Mouse (Mus musculus) lung, postnatal 0 days (tissue): ENCODE results near the gene Flt4.

Source experiments
- CTCF ChIP-seq: IDR thresholded peaks from 2 replicates; pipeline ENCODE4 v1.5.1; 2016; ENCODE audit warnings: antibody characterized with exemption, mild to moderate bottlenecking
- EP300 ChIP-seq: IDR thresholded peaks from 2 replicates; pipeline ENCODE4 v1.6.1; 2016; ENCODE audit warnings: antibody characterized with exemption, mild to moderate bottlenecking, control low read depth

DNA sequence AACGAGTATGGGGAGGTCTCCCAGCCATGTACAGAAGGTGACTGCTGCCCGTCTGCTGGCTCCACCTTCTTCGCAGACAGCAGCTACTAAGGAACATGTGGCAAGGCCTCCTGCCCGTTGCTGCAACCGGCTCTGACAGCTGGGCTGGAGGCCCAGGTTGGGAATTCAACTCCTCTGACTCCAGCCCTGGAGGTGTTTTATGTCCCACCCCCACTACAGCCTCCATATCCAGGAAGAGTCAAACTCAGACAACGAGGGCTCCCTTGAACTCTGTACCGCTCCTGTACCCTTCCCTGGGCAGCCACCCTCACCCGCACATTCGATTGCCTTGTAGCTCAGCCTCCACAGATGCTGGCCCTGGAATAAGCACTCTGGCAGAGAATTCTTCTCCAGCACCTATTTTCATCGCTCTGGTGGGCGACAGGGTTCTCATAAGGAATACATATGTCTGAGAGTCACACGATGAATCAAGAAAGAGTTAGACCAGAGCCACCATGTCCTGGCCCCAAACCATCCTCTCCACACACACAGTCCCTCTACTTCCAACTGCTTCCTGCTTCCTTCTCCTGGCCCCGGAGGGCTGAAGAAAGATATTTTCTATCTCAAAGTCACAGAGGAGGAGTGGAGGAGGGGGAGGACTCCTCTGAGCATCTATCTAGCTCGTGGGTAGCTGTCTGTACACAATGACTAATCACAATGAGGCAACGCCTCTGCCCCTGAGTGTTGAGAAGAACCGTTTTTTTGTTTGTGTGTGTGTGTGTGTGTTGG is 42.1 kb downstream of the Flt4 start:
- TF ChIP-seq CTCF (no peak), EP300 (no peak)
